Mouse (Mus musculus) forebrain, embryonic 14.5 days (tissue): ENCODE measurements around the gene Scfd2. TPM values are rescaled to one million over a fixed set of nuclear protein-coding genes. Genes with fewer than 3 reads are reported as not detected.

Experiments
- ATAC-seq: fragments of 200-750 bp; cut with Nextera tagmentation; 2 replicates; pipeline ENCODE4 v1.8.0; 2017; ENCODE audit warnings: mild to moderate bottlenecking, moderate library complexity
- DNase-seq: peaks from one replicate; pipeline ENCODE4 v3.0.0-alpha.2; 2015; ENCODE audit warnings: low spot score
- H3K27ac ChIP-seq: fragments of 300-500 bp; sonication (generic); 2 replicates; pipeline ENCODE4 v1.5.1; 2014; ENCODE audit warnings: low read depth, mild to moderate bottlenecking, control low read depth, low read length, moderate library complexity
- H3K27me3 ChIP-seq: fragments of 300-500 bp; sonication (generic); replicated peaks from 2 replicates; pipeline ENCODE4 v1.6.1; 2014; ENCODE audit warnings: low read length, control low read depth, mixed read lengths; ENCODE audit not compliant: control insufficient read depth, insufficient read depth
- H3K36me3 ChIP-seq: fragments of 300-500 bp; sonication (generic); 2 replicates; pipeline ENCODE4 v1.6.1; 2014; ENCODE audit warnings: low read length, control low read depth; ENCODE audit not compliant: control insufficient read depth, insufficient read depth
- H3K4me1 ChIP-seq: fragments of 300-500 bp; sonication (generic); 2 replicates; pipeline ENCODE4 v1.6.1; 2014; ENCODE audit warnings: antibody characterized with exemption, low read length, control low read depth; ENCODE audit not compliant: control insufficient read depth, insufficient read depth
- H3K4me2 ChIP-seq: fragments of 300-500 bp; sonication (generic); 2 replicates; pipeline ENCODE4 v1.6.1; 2014; ENCODE audit warnings: mild to moderate bottlenecking, control low read depth, low read length
- H3K4me3 ChIP-seq: fragments of 300-500 bp; sonication (generic); 2 replicates; pipeline ENCODE4 v1.5.1; 2014; ENCODE audit warnings: low read depth, low read length, control low read depth
- H3K9ac ChIP-seq: fragments of 300-500 bp; sonication (generic); 2 replicates; pipeline ENCODE4 v1.6.1; 2014; ENCODE audit warnings: mild to moderate bottlenecking, low read length, control low read depth, moderate library complexity
- H3K9me3 ChIP-seq: fragments of 300-500 bp; sonication (generic); replicated peaks from 2 replicates; pipeline ENCODE4 v1.6.1; 2016; ENCODE audit warnings: low read length, control low read depth, mixed read lengths; ENCODE audit not compliant: control insufficient read depth
- WGBS: fragments of 180-500 bp; shearing (Covaris S2); extraction: QIAGEN DNeasy Blood & Tissue Kit; methylation state at CpG from one replicate; pipeline ENCODE4 v1.1.7; 2014; 5-methylcytosine and 5-hydroxymethylcytosine counted together
- polyA plus RNA-seq: library from polyadenylated mRNA; unstranded; fragments of >200 nt; fragmentation: Nextera tagmentation; extraction: Ambion mirVana; gene quantifications from 2 replicates; pipeline ENCODE4 v1.2.1, GENCODE M21; 2014

The Scfd2 gene
- polyA plus RNA-seq, 1 experiment from 2014 or later, result 18.6 TPM

- H3K27me3 ChIP-seq, result no peaks in the 10 kb centered on the region
- H3K9ac ChIP-seq, result no peak overlapping the region
- no peak overlapping the region for H3K4me3 ChIP-seq
- 82% methylated on average over 11 of the region's 11 CpGs for WGBS
- no peak for DNase-seq
- no peak for ATAC-seq
- no peak overlapping the region for H3K27ac ChIP-seq
- no peaks in the 10 kb centered on the region for H3K36me3 ChIP-seq
- no peaks in the 10 kb centered on the region for H3K9me3 ChIP-seq
- peaks cover 3% of the 10 kb centered on the region; the same call in 1 of the 2 replicates for H3K4me1 ChIP-seq
- no peak overlapping the region for H3K4me2 ChIP-seq
Observed at GRCm38 (mm10) chr5:74211346-74211745, 320.2 kb downstream of the Scfd2 start.

DNA sequence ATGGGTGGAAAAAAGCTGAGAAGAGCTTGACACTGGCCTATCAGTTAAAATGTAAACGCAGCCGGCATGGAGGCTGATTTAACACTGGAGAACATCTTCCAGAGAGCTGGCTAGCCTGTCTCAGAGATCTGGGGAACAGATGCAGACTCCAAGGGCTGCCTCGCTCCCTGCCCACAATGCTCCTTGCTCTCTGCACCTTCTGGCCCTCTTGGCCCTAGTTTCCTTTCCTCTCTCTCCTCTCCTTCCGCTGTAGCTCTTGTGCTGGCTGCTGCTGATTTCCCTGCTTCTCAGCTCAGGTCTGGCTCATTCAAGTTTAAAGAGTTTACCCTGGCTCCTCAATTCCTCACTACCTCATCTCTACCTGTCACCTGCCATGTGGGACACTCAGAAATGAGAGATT, 321.9 kb downstream of the Scfd2 start:
- H3K27me3 ChIP-seq, result no peaks in the 10 kb centered on the region
- no peaks in the 10 kb centered on the region for H3K36me3 ChIP-seq
- H3K9ac ChIP-seq, result no peak overlapping the region
- no peak overlapping the region for H3K4me2 ChIP-seq
- H3K4me3 ChIP-seq, result no peak overlapping the region
- no peak overlapping the region for H3K27ac ChIP-seq
- ATAC-seq (no peak), DNase-seq (no peak)
- no peaks in the 10 kb centered on the region for H3K4me1 ChIP-seq
- WGBS, result 90% methylated on average over 4 of the region's 4 CpGs
- H3K9me3 ChIP-seq, result no peaks in the 10 kb centered on the region

- H3K4me1 ChIP-seq, result no peaks in the 10 kb centered on the region
- WGBS, result 76% methylated on average over 7 of the region's 7 CpGs
- no peak overlapping the region for H3K27ac ChIP-seq
- H3K4me3 ChIP-seq, result no peak overlapping the region
- no peak overlapping the region for H3K4me2 ChIP-seq
- no peaks in the 10 kb centered on the region for H3K36me3 ChIP-seq
- ATAC-seq (no peak), DNase-seq (no peak)
- H3K27me3 ChIP-seq, result no peaks in the 10 kb centered on the region
- no peaks in the 10 kb centered on the region; the same call in 1 of the 2 replicates for H3K9me3 ChIP-seq
- no peak overlapping the region for H3K9ac ChIP-seq
Observed at GRCm38 (mm10) chr5:74208438-74208837, 323.1 kb downstream of the Scfd2 start.

DNA sequence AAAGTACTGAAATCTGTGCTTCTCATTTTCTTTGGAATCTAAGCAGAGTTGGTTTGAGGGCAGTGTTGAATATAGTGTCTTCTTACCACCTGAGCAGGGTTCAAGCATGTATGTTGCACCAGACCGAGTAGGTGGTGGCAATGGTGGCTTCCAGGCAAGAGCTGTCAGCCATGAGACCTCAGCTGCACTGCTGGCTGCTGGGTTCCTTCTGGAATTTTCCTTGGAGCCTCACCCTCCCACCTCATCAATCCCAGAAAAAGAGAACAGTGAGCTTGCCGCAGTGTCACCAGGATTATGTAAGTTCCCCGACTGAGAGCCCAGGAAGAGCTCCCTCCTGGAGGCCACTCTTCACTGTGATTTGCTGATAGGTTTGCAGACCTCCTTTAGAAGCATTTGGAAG, 324.4 kb downstream of the Scfd2 start:
- H3K27ac ChIP-seq, result no peak overlapping the region
- no peaks in the 10 kb centered on the region for H3K27me3 ChIP-seq
- H3K4me1 ChIP-seq, result no peaks in the 10 kb centered on the region
- H3K36me3 ChIP-seq, result no peaks in the 10 kb centered on the region
- no peaks in the 10 kb centered on the region; the same call in 1 of the 2 replicates for H3K9me3 ChIP-seq
- no peak overlapping the region for H3K4me3 ChIP-seq
- DNase-seq (no peak), ATAC-seq (no peak)
- WGBS, result 81% methylated on average over 3 of the region's 3 CpGs
- H3K9ac ChIP-seq, result no peak overlapping the region
- no peak overlapping the region for H3K4me2 ChIP-seq

GRCm38 (mm10) chr5:74206649-74207048, 324.9 kb downstream of the Scfd2 start:
- H3K36me3 ChIP-seq, result no peaks in the 10 kb centered on the region
- H3K4me3 ChIP-seq, result no peak overlapping the region
- H3K27ac ChIP-seq, result no peak overlapping the region
- no peaks in the 10 kb centered on the region for H3K4me1 ChIP-seq
- H3K27me3 ChIP-seq, result no peaks in the 10 kb centered on the region
- no peak for ATAC-seq
- no peaks in the 10 kb centered on the region; the same call in 1 of the 2 replicates for H3K9me3 ChIP-seq
- no peak overlapping the region for H3K9ac ChIP-seq
- 90% methylated on average over 7 of the region's 7 CpGs for whole genome bisulfite sequencing
- H3K4me2 ChIP-seq, result no peak overlapping the region
- DNase-seq, result no peak

- Histone ChIP-seq H3K27me3 (no peaks in the 10 kb centered on the region), H3K4me2 (no peak overlapping the region), H3K4me1 (no peaks in the 10 kb centered on the region), H3K36me3 (no peaks in the 10 kb centered on the region), H3K9ac (no peak overlapping the region), H3K4me3 (no peak overlapping the region), H3K9me3 (no peaks in the 10 kb centered on the region; the same call in 1 of the 2 replicates), H3K27ac (no peak overlapping the region)
- 91% methylated on average over 7 of the region's 7 CpGs for WGBS
- ATAC-seq, result no peak
- DNase-seq, result no peak
Observed at GRCm38 (mm10) chr5:74206038-74206437, 325.5 kb downstream of the Scfd2 start.

DNA sequence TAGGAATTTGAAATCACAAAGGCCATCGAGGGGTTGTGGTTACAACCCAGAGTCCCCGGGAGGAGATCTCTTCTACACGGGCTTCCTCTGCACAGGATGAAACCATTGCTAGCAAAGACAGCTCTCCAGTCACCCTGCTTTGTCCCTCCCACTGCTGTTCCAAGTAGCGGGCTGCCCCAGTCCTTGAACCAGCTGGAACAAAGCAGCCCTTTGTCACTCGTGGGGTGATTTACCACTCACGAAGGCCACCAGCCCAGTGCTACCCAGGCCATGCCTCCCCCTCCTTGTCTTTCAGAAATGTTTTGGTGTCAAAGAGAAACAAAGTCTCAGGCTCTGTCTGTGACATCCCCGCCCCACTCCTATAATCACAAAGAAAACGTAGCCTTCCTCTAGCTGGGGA, 326.1 kb downstream of the Scfd2 start:
- Histone ChIP-seq H3K27me3 (no peaks in the 10 kb centered on the region), H3K27ac (no peak overlapping the region), H3K4me2 (no peak overlapping the region), H3K4me1 (no peaks in the 10 kb centered on the region), H3K9me3 (no peaks in the 10 kb centered on the region; the same call in 1 of the 2 replicates), H3K4me3 (no peak overlapping the region), H3K9ac (no peak overlapping the region), H3K36me3 (no peaks in the 10 kb centered on the region)
- ATAC-seq, result no peak
- 33% methylated on average over 8 of the region's 8 CpGs for WGBS
- DNase-seq, result no peak

- Histone ChIP-seq H3K27ac (no peak overlapping the region), H3K4me1 (no peaks in the 10 kb centered on the region), H3K4me2 (no peak overlapping the region), H3K9ac (no peak overlapping the region), H3K27me3 (no peaks in the 10 kb centered on the region), H3K9me3 (no peaks in the 10 kb centered on the region; the same call in 1 of the 2 replicates), H3K4me3 (no peak overlapping the region), H3K36me3 (peaks cover 3% of the 10 kb centered on the region; the same call in 1 of the 2 replicates)
- WGBS, result 82% methylated on average over 5 of the region's 5 CpGs
- ATAC-seq (no peak), DNase-seq (no peak)
Observed at GRCm38 (mm10) chr5:74204465-74204864, 327.1 kb downstream of the Scfd2 start.

GRCm38 (mm10) chr5:74202515-74202914, 329.0 kb downstream of the Scfd2 start:
- Histone ChIP-seq H3K4me2 (no peak overlapping the region), H3K4me3 (no peak overlapping the region), H3K9ac (no peak overlapping the region), H3K4me1 (peaks cover 6% of the 10 kb centered on the region; the same call in 1 of the 2 replicates), H3K36me3 (peaks cover 12% of the 10 kb centered on the region; the same call in 1 of the 2 replicates), H3K27ac (no peak overlapping the region), H3K9me3 (no peaks in the 10 kb centered on the region; the same call in 1 of the 2 replicates), H3K27me3 (no peaks in the 10 kb centered on the region)
- DNase-seq (no peak), ATAC-seq (no peak)
- WGBS, result 87% methylated on average over 4 of the region's 4 CpGs
